Mouse (Mus musculus) heart, postnatal 36 days (tissue): ENCODE measurements around the gene Tmx1. TPM values are rescaled to one million over a fixed set of nuclear protein-coding genes. Genes with fewer than 3 reads are reported as not detected.

Source experiments
- DNase-seq, 2 experiments: peaks; one replicate each; pipeline ENCODE4 v3.0.0; 2021 to 2022
- intact Hi-C: fragments of 180-260 bp; cut with DNase I; formaldehyde crosslinking; loops from one replicate; pipeline ENCODE4 v1.15.1; 2025
- total RNA-seq, 2 experiments: library from RNA; stranded (reverse); gene quantifications; 2 replicates each; pipeline ENCODE4 v1.2.3; 2021

Tmx1 gene
- total RNA-seq, 2 experiments from 2014 or later, result 37.7 to 38.6 TPM

DNA sequence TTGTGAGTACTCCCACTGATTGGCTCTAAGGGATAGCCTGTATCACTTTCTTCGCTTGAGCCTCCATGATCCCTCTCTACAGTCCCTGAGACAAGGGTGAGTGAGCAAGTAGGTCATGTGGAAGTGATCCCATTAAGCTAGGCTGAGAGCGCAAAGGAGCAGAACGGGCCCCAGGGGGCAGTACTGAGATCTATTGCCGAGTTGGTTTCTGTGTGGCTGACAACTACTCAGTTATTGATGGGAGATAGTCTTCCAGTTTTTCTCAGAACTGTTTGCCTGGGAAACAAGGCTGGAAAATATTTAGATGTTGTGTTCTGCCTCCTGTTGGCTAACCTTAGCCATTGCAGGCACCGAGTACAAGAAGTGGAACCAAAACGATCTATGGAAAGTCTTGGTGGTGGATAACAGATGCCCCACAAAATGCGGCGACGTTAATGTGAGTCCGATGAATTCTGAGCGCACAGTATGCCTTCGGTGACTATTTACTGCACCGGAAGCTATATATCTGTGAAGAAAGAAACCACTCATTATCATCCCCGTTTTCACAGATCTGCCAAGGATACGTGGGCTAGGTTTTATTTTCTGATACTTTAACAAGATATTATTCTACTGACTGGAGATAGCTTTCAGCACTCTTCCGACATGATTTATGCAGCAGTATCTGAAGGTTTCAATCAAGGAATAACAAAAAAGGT is 24.8 kb downstream of the Tmx1 start:
- intact Hi-C loops, result no loop called here

DNA sequence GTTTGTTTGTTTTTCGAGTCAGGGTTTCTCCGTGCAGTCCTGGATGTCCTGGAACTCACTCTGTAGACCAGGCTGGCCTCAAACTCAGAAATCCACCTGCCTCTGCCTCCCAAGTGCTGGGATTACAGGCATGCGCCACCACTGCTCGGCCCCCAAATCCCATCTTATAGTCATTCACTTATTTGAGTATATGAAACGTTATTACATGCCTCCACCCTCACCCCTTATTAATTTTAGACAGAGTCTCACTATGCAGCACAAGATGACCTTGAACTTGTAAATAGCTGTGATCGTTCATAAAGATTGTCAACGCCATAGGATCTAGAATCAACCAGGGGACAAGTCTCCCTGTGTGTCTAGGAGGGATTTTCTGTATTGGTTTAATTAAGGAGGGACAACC is 33.1 kb downstream of the Tmx1 start:
- DNase-seq, result no peak
- intact Hi-C loops, result no loop called here

More for the DNA sequence above, 24.8 kb downstream of the Tmx1 start:
- peak in 1 of 2 experiments; percentile 51 for DNase-seq

- intact Hi-C loops, result no loop called here
- DNase-seq, result no peak
Observed at GRCm38 (mm10) chr12:70486716-70487480, 34.0 kb downstream of the Tmx1 start.

- DNase-seq, result no peak
- intact Hi-C loops, result loop anchor here (5.0 kb wide), 1 partner anchor 230 kb away; no protein-coding TSS in a partner anchor
Observed at GRCm38 (mm10) chr12:70492441-70492840, 39.5 kb downstream of the Tmx1 start.

DNA sequence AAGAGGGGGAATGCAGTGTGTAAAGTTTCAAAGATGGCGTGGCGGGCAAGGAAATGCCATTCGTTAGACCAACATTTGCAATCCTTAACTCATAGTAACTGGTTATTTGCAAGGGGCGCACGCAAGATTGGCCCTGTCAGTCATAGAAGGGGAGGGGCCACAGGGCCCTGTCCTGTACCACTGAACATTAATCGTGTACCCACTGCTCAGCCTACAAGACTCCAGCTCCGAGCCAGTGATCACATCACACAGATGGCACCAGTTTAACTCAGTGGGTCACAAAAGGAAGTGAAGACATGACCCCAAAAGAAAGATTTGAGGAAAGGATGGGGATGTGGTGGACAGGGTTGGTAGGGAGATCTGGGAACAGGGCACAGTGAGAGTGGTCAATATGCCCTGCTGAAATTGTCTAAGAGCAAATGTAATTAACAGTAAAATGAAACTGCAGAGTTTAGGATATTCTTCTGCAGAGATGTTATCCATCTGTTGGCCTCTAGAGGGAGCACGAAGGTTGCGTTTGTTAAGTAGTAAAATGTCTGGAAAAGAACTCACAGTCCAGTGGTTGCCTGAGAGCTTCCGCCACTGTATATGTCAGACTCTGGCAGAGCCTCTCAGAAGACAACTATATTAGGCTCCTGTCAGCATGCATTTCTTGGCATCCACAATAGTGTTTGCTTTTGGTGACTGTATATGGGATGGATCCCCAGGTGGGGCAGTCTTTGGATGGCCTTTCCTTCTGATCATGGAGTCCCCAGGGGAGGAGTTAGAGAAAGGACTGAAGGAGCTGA is 41.8 kb downstream of the Tmx1 start:
- peak; percentile 40 to 62 for DNase-seq
- intact Hi-C loops, result loop anchor here (1.0 to 5.0 kb wide), 4 partner anchors 153 to 417 kb away; partner anchors contain the start of gene Frmd6

GRCm38 (mm10) chr12:70495282-70495922 is 42.5 kb downstream of the Tmx1 start:
- DNase-seq, result peak; percentile 24 to 45
- intact Hi-C loops, result loop anchor here (1.0 to 5.0 kb wide), 3 partner anchors 152 to 416 kb away; partner anchors contain the start of gene Frmd6

GRCm38 (mm10) chr12:70498091-70498490 is 45.2 kb downstream of the Tmx1 start:
- DNase-seq, result no peak
- intact Hi-C loops, result loop anchor here (5.0 kb wide), 1 partner anchor 149 kb away; no protein-coding TSS in a partner anchor

GRCm38 (mm10) chr12:70505971-70506370 is 53.1 kb downstream of the Tmx1 start:
- intact Hi-C loops, result no loop called here
- no peak for DNase-seq

GRCm38 (mm10) chr12:70512023-70512422 is 59.1 kb downstream of the Tmx1 start:
- intact Hi-C loops, result no loop called here

DNA sequence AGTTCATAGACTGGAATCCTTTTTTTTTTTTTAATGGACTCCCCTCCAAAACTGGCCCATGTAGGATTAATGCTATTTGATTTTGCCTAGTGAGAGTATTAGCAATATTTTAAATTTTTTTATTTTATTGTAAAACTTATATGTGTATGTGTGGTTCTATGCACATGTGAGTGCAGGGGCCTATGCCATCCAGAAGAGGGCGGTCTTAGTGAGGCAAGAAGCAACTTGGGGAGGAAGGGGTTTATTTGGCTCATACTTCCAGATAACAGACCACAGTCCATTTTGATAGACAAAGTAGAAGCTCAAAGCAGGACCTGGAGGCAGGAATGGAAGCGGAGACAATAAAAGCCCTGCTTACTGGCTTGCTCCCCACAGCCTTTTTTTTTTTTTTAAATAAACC is 59.5 kb downstream of the Tmx1 start:
- intact Hi-C loops, result no loop called here
- DNase-seq, result no peak

More at GRCm38 (mm10) chr12:70512023-70512422, 59.1 kb downstream of the Tmx1 start:
- DNase-seq, result no peak

Other genes starting within 250 kb of the Tmx1 start
- gene Pygl, start 221.6 kb upstream of the Tmx1 start, total RNA-seq, result 1 to 10 TPM; 4.1 to 7.1 TPM
- gene Trim9, start 105.5 kb upstream of the Tmx1 start, total RNA-seq, result under 1 TPM in 1 of 2 experiments, not detected in 1; 0.16 TPM